Mouse (Mus musculus) heart, embryonic 14.5 days (tissue): ENCODE measurements around the gene Megf8. TPM values are rescaled to one million over a fixed set of nuclear protein-coding genes. Genes with fewer than 3 reads are reported as not detected.

Experiments used
- ATAC-seq: fragments of 200-750 bp; cut with Nextera tagmentation; 2 replicates; pipeline ENCODE4 v1.8.0; 2017; ENCODE audit warnings: low read depth, moderate TSS enrichment; ENCODE audit not compliant: insufficient number of reproducible peaks, insufficient read depth, low FRiP score
- H3K27ac ChIP-seq, 2 experiments: fragments of 200-500 bp in 1 of 2; fragments of 300-500 bp in 1 of 2; sonication (generic) in 1 of 2; replicated peaks in 1 of 2; 2 replicates each; pipeline ENCODE4 v1.5.1; 2012 to 2014; ENCODE audit warnings: low read depth in 2 of 2, low read length in 2 of 2, control low read depth in 1 of 2, mild to moderate bottlenecking in 1 of 2, mixed read lengths in 1 of 2; ENCODE audit not compliant: control insufficient read depth in 1 of 2, insufficient read depth in 1 of 2
- H3K27me3 ChIP-seq: fragments of 300-500 bp; sonication (generic); 2 replicates; pipeline ENCODE4 v1.6.1; 2014; ENCODE audit warnings: mild to moderate bottlenecking, low read length, control low read depth; ENCODE audit not compliant: control insufficient read depth, insufficient read depth
- H3K36me3 ChIP-seq: fragments of 300-500 bp; sonication (generic); 2 replicates; pipeline ENCODE4 v1.6.1; 2014; ENCODE audit warnings: mild to moderate bottlenecking, control low read depth, low read length, mixed read lengths; ENCODE audit not compliant: control insufficient read depth, insufficient read depth
- H3K4me1 ChIP-seq, 2 experiments: fragments of 200-500 bp in 1 of 2; fragments of 300-500 bp in 1 of 2; sonication (generic) in 1 of 2; 2 replicates each; pipeline ENCODE4 v1.6.1; 2012 to 2014; ENCODE audit warnings: low read length in 2 of 2, control low read depth in 1 of 2, mixed read lengths in 1 of 2; ENCODE audit not compliant: control insufficient read depth in 2 of 2, insufficient read depth in 2 of 2
- H3K4me2 ChIP-seq: fragments of 300-500 bp; sonication (generic); 2 replicates; pipeline ENCODE4 v1.6.1; 2014; ENCODE audit warnings: mild to moderate bottlenecking, low read length
- H3K4me3 ChIP-seq, 2 experiments: fragments of 200-500 bp in 1 of 2; fragments of 300-500 bp in 1 of 2; sonication (generic) in 1 of 2; 2 replicates each; pipeline ENCODE4 v1.5.1; 2012 to 2014; ENCODE audit warnings: low read length in 2 of 2, mild to moderate bottlenecking in 2 of 2, control low read depth in 1 of 2, low read depth in 1 of 2, moderate library complexity in 1 of 2; ENCODE audit not compliant: control insufficient read depth in 1 of 2, insufficient read depth in 1 of 2
- H3K9ac ChIP-seq: fragments of 300-500 bp; sonication (generic); 2 replicates; pipeline ENCODE4 v1.6.1; 2014; ENCODE audit warnings: mild to moderate bottlenecking, low read length
- H3K9me3 ChIP-seq: fragments of 300-500 bp; sonication (generic); 2 replicates; pipeline ENCODE4 v1.6.1; 2016; ENCODE audit warnings: low read length, control low read depth; ENCODE audit not compliant: control insufficient read depth
- WGBS: fragments of 180-500 bp; shearing (Covaris S2); extraction: QIAGEN DNeasy Blood & Tissue Kit; methylation state at CpG from one replicate; pipeline ENCODE4 v1.1.7; 2014; 5-methylcytosine and 5-hydroxymethylcytosine counted together
- polyA plus RNA-seq: library from polyadenylated mRNA; unstranded; fragments of >200 nt; fragmentation: Nextera tagmentation; extraction: Ambion mirVana; gene quantifications from 2 replicates; pipeline ENCODE4 v1.2.1, GENCODE M21; 2014

Megf8 gene
- polyA plus RNA-seq, 1 experiment from 2014 or later, result 7.9 TPM

DNA sequence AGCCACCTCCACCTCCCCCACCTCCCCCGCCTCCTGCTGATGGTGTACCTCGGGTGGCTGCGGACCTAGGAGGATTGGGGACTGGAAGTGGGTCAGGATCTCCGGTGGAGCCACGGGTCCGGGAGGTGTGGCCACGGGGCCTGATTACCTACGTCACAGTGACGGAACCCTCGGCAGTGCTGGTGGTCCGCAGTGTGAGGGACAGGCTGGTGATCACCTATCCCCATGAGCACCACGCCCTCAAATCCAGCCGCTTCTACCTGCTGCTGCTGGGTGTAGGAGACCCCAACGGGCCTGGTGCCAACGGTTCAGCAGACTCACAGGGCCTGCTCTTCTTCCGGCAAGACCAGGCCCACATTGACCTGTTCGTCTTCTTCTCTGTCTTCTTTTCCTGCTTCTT lies 46.7 kb downstream of the Megf8 start:
- Histone ChIP-seq H3K4me3 (no peak overlapping the region), H3K9me3 (no peaks in the 10 kb centered on the region), H3K27ac (no peak overlapping the region), H3K36me3 (peaks cover 52% of the 10 kb centered on the region), H3K4me2 (no peak overlapping the region), H3K9ac (no peak overlapping the region), H3K27me3 (peaks cover 23% of the 10 kb centered on the region), H3K4me1 (peaks cover under 1 to 4% of the 10 kb centered on the region in 2 experiments; a peak in 2 of 4 replicates)
- WGBS, result 94% methylated on average over 17 of the region's 17 CpGs
- ATAC-seq, result no peak

DNA sequence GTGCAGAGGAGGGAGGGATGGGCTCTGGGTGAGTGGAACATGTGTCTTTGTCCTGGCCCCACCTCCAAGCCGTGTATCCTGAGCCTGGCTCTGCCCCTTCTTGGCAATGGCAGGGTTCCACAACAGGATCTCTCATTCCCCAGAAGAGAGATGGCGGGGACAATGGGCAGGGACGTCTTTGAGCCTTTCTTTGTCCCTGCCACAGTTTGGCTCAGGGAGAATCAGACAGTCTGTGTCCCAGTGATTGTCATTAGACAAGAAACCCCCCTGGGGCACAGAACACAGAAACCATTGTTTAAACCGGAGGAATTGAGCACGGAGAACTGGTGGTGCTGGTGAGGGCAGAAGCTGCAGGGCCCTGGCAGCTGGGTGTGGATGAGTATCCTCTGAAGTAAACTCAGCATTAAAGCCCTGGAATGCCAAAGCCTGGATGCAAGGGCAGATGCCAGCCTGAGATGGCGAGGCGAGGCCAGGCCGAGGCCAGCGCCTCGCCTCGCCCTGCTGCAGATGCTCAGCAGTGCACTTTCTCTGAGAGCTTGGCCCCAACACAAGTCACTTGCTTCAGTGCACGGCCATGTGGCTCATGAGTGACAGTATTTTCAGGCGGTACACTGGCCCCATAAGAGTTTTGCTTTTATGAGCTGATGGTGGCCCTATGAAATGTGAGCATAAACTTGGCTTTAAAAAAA lies 49.1 kb downstream of the Megf8 start:
- peaks cover 30% of the 10 kb centered on the region for H3K36me3 ChIP-seq
- no peaks in the 10 kb centered on the region for H3K9me3 ChIP-seq
- no peak overlapping the region for H3K9ac ChIP-seq
- H3K4me2 ChIP-seq, result no peak overlapping the region
- no peak overlapping the region for H3K27ac ChIP-seq
- no peaks in the 10 kb centered on the region; a peak in 1 of 4 replicates for H3K4me1 ChIP-seq
- H3K4me3 ChIP-seq, result no peak overlapping the region
- H3K27me3 ChIP-seq, result peaks cover 40% of the 10 kb centered on the region
- WGBS, result 53% methylated on average over 13 of the region's 13 CpGs
- ATAC-seq, result no peak

DNA sequence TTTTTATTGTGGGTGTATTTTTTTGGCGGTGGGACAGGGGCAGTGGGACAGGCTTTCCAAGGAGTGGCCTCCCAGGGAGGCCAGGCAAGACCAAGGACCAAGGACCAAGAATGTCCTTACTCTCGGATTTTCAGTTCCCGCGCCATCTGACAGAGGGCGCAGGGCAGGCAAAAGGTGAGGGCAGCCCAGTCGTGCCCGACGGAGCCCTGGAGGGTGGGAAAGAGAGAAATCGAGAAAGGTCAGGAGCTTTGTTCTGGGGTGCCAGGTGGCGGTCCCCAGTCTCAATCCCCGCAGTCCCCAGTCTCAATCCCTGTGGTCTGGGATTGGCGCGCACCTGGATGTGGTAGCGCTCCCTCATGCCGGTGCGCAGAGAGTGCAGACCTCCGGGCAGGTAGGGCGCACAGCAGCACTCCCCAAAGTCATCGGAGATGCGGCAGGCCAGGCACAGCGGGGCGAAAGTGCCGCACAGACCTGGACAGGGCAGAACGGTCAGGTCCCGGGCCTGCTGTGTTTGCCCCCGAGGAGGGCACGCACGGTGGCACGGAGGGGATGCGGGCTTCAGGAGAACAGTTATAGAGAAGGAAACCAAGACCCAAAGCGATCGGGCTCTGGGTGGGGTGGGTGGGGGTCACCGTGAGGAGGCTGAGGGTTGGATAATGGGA lies 50.8 kb downstream of the Megf8 start:
- 3% methylated on average over 33 of the region's 33 CpGs for WGBS
- no peak for ATAC-seq
- Histone ChIP-seq H3K9ac (no peak overlapping the region), H3K4me2 (peak overlapping the region; percentile 43), H3K27me3 (peaks cover 40% of the 10 kb centered on the region), H3K9me3 (no peaks in the 10 kb centered on the region), H3K36me3 (peaks cover 19% of the 10 kb centered on the region), H3K4me1 (no peaks in the 10 kb centered on the region; a peak in 1 of 4 replicates), H3K4me3 (peak overlapping the region in 1 of 2 experiments; percentile 5; a peak in 1 of 4 replicates), H3K27ac (no peak overlapping the region)

DNA sequence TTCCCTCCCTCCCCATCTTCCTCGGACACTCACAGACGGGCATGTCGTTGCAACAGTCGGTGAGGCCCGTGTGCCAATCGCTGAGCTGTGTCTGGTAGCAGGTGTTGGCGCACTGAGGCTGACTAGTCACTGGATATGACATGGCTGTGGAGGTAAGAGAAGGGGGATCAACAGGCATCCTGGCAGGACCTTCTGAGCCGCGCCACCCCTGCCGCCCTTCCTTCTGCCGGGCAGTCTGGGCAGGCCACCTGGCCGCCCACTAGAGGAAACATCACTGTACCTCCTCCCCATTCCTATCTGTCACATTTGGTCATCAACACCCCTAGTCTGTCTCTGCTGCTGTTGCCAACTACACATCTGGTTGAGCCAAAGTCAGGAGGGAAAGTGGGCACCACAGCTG lies 51.4 kb downstream of the Megf8 start:
- WGBS, result 25% methylated on average over 12 of the region's 12 CpGs
- peaks cover 13% of the 10 kb centered on the region for H3K36me3 ChIP-seq
- no peaks in the 10 kb centered on the region for H3K9me3 ChIP-seq
- no peak for ATAC-seq
- peaks cover 40% of the 10 kb centered on the region for H3K27me3 ChIP-seq
- H3K27ac ChIP-seq, result no peak overlapping the region
- no peak overlapping the region for H3K9ac ChIP-seq
- H3K4me2 ChIP-seq, result no peak overlapping the region
- H3K4me1 ChIP-seq, result no peaks in the 10 kb centered on the region; a peak in 1 of 4 replicates
- H3K4me3 ChIP-seq, result no peak overlapping the region

DNA sequence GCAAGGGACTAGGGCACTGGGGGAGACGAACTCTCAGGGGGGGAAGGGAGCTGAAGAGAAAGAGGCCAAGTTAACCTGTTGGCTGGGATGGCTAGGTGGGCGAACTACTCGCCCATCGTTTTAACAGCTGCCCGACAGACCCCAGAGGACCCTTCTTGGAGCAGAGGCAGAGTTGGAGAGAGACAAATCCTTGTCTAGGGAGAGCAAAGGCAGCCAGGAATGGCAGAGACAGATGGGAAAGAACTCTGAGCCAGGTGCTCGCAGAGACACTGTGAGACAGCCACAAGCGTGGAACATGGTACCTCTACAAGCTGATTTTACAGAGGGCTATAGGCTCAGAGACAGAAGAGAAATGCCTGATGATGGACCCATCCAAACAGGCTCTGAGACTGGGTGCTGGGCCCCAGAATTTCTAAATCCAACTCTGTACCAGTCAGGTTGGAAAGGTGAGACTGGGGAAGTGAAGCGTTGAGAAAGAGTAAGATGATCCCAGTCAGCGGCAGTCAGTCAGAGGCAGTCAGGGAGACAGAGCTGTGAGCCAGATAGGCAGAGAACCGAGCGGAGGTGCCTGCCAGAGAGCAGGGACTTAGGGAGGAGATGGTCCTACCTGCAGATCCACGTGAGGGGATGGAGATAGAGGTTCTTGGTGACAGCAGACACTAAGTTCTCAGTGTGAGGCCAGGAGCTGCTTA lies 52.2 kb downstream of the Megf8 start, which contains the start of gene Cnfn:
TSS of gene Cnfn (minus strand) at position 667 of the 692 bp plus-strand sequence.
- H3K4me3 ChIP-seq, result no peak within 1 kb of the TSS
- no peak for ATAC-seq
- WGBS, result 43% methylated on average over 12 of the region's 12 CpGs

DNA sequence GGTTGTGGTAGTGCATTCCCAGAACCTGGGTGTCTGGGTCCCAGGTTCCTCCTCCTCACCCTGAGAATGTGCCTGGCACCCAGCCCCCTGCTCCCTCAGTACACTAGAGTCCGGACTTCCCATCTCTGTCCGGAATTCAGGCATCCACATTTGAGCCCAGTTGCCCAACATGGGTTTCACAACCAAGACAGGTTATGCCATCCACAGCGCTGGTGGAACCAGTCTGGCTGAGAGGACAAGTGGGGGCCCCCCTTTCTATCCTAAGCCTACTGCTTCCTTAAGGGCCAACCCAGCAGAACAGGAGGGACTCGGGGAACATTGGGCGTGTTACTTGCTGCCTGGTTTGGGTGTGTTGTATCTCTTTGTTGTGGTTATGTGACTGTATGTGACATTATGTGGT lies 55.5 kb downstream of the Megf8 start:
- Histone ChIP-seq H3K4me1 (peaks cover 9 to 11% of the 10 kb centered on the region in 2 experiments), H3K9me3 (no peaks in the 10 kb centered on the region), H3K36me3 (no peaks in the 10 kb centered on the region), H3K27ac (no peak overlapping the region), H3K4me2 (no peak overlapping the region), H3K9ac (no peak overlapping the region), H3K4me3 (no peak overlapping the region), H3K27me3 (peaks cover 29% of the 10 kb centered on the region)
- WGBS, result 80% methylated on average over 5 of the region's 5 CpGs
- no peak for ATAC-seq

More for the DNA sequence above, 52.2 kb downstream of the Megf8 start, which contains the start of gene Cnfn:
- no peak within 1 kb of the TSS for H3K9ac ChIP-seq
- H3K9me3 ChIP-seq, result no peaks in the 10 kb centered on the region
- no peak within 1 kb of the TSS for H3K27ac ChIP-seq
- H3K4me1 ChIP-seq, result no peaks in the 10 kb centered on the region; a peak in 1 of 4 replicates
- H3K27me3 ChIP-seq, result peaks cover 40% of the 10 kb centered on the region
- peaks cover 5% of the 10 kb centered on the region for H3K36me3 ChIP-seq
- no peak within 1 kb of the TSS for H3K4me2 ChIP-seq

DNA sequence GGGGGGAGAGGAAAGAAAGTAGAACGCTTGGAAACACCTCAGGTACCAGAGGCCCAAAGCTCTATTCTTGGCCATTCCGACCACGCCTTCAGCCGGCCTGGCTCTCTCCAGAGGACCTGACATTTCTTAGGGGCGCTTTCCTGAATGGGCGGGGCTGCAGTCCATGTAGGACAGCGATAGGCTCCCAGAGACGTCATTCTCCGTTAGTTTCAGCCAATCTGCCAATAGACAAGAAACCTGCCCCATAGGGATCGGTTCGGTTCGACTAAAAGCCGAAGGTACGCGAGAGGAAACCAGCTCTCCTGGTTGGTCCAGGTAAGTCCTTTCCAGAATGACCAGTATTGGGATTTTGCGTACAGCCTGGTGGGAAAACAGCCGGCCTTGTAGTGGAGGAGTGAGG lies 59.6 kb downstream of the Megf8 start:
- Histone ChIP-seq H3K36me3 (peaks cover 3% of the 10 kb centered on the region; the same call in 1 of the 2 replicates), H3K4me1 (peaks cover 18 to 27% of the 10 kb centered on the region in 2 experiments), H3K27me3 (no peaks in the 10 kb centered on the region), H3K27ac (peak overlapping the region in 1 of 2 experiments; percentile 20; a peak in 2 of 4 replicates), H3K9ac (peak overlapping the region; percentile 48), H3K9me3 (no peaks in the 10 kb centered on the region), H3K4me3 (peak overlapping the region; percentile 41 to 64), H3K4me2 (peak overlapping the region; percentile 60)
- WGBS, result 2% methylated on average over 17 of the region's 17 CpGs
- ATAC-seq, result peak; percentile 66
